Mouse (Mus musculus): Measurements from ENCODE around the gene Ccl24. TPM values are rescaled to one million over a fixed set of nuclear protein-coding genes. Genes with fewer than 3 reads are reported as not detected.

The Ccl24 gene
- polyA plus RNA-seq, 1 experiment = not detected

DNA sequence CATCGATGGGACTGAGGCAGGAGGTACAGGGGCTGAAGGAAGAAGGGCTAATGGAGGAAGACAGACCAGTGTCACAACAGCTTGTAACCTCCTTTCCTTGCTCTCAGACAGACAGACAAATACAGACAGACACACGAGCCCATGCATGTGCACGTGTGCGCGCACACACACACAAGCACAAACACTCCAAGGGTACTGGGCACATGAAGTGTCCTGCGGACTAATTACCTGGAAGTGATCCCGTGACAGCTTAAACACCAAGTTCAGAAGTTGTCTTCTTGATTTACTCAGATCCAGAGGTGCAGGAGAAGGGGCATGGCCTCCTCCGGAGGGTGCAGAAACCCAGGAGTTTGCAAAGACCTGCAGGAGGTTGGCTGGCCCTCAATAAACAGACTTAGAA lies 12.8 kb upstream of the Ccl24 start:
- Histone ChIP-seq H3K36me3 (ENCODE audit: control insufficient read depth, insufficient read depth) (no peaks in the 10 kb centered on the region), H3K4me2 (ENCODE audit: low read depth) (no peak overlapping the region), H3K79me2 (ENCODE audit: control insufficient read depth, insufficient read depth) (no peaks in the 10 kb centered on the region), H3K4me3 (no peak overlapping the region), H3K27me3 (ENCODE audit: control insufficient read depth, insufficient read depth, insufficient read length) (no peaks in the 10 kb centered on the region), H3ac (ENCODE audit: control insufficient read depth, insufficient read length) (no peak overlapping the region)
- TF ChIP-seq MAX (IDR thresholded peaks at IDR 0.05; ENCODE audit: low read depth) = no peak
- TF ChIP-seq TCF12 (IDR thresholded peaks at IDR 0.05; ENCODE audit: insufficient read depth, poor library complexity, severe bottlenecking) = no peak

DNA sequence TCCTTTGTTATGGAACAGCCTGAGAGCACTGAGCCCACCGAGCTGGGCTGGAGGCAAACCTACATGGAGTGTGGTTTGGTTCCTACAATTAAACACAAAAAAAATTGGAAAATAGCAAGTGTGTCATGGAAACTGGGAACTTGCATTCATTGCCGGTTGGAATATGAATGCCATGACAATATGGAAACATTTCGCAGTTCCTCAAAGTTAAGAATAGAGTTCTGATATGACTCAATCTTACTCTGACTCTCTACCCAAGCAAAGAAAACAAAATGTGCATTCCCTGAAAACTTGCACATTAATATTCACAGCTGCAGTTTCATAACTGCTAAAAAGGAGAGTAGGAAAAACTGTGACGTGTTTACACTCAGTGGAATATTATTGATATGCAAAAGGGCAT lies 9.5 kb upstream of the Ccl24 start:
- Histone ChIP-seq H3K27me3 (ENCODE audit: control insufficient read depth, insufficient read depth, insufficient read length) (no peaks in the 10 kb centered on the region), H3K79me2 (ENCODE audit: control insufficient read depth, insufficient read depth) (no peaks in the 10 kb centered on the region), H3K4me3 (no peak overlapping the region), H3K4me2 (ENCODE audit: low read depth) (no peak overlapping the region), H3ac (ENCODE audit: control insufficient read depth, insufficient read length) (no peak overlapping the region), H3K36me3 (ENCODE audit: control insufficient read depth, insufficient read depth) (no peaks in the 10 kb centered on the region)
- TF ChIP-seq SRF (IDR thresholded peaks at IDR 0.05; ENCODE audit: control insufficient read depth, insufficient read length, low read depth) (no peak), POLR2AphosphoS2 (IDR thresholded peaks at IDR 0.05; ENCODE audit: insufficient read length, low read depth) (no peak), POLR2A (IDR thresholded peaks at IDR 0.05; ENCODE audit: insufficient read length, low read depth) (no peak), CEBPB (IDR thresholded peaks at IDR 0.05; ENCODE audit: insufficient read depth, poor library complexity, severe bottlenecking) (no peak), USF1 (IDR thresholded peaks at IDR 0.05; ENCODE audit: low read depth) (no peak), TCF3 (IDR thresholded peaks at IDR 0.05; ENCODE audit: insufficient read length, low read depth) (no peak), MYOG (IDR thresholded peaks at IDR 0.05; ENCODE audit: control insufficient read depth in 1 of 3, insufficient read depth in 1 of 3, insufficient read length in 2 of 3, low read depth in 2 of 3) (no peak), MYOD1 (IDR thresholded peaks at IDR 0.05; ENCODE audit: control insufficient read depth in 1 of 3, insufficient read length in 2 of 3, low read depth in 2 of 3) (no peak)

DNA sequence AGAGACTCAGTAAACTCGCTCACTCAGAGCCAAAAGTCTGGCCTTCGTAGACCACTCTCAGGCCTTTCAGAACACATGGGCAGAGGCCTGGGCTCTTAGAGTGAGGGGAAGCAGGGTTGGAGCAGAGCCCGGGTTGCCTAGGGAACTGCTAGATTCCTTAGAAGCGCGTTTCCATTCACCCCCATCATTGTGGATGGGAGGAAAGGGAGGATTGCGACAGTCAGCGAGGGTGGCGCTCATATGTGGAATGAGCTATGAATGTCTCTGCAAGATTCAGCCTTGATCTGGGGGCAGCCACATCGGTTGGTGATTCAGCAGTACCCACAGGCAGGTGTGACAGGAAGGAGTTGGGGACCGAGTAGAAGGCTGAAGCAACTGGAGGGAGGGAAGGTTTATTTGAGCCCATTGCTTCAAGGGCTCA lies 6.5 kb upstream of the Ccl24 start:
- TF ChIP-seq TCF3 (IDR thresholded peaks at IDR 0.05; ENCODE audit: insufficient read length, low read depth) (no peak), SRF (IDR thresholded peaks at IDR 0.05; ENCODE audit: control insufficient read depth, insufficient read length, low read depth) (no peak), CEBPB (IDR thresholded peaks at IDR 0.05; ENCODE audit: insufficient read depth, poor library complexity, severe bottlenecking) (no peak)
- H3K27me3 ChIP-seq (ENCODE audit: control insufficient read depth, insufficient read depth, insufficient read length) = peaks cover 3% of the 10 kb centered on the region
- H3K36me3 ChIP-seq (ENCODE audit: control insufficient read depth, insufficient read depth) = no peaks in the 10 kb centered on the region
- H3K4me2 ChIP-seq (ENCODE audit: low read depth) = no peak overlapping the region
- no peaks in the 10 kb centered on the region for H3K79me2 ChIP-seq (ENCODE audit: control insufficient read depth, insufficient read depth)
- no peak overlapping the region for H3K4me3 ChIP-seq
- no peak overlapping the region for H3ac ChIP-seq (ENCODE audit: control insufficient read depth, insufficient read length)

DNA sequence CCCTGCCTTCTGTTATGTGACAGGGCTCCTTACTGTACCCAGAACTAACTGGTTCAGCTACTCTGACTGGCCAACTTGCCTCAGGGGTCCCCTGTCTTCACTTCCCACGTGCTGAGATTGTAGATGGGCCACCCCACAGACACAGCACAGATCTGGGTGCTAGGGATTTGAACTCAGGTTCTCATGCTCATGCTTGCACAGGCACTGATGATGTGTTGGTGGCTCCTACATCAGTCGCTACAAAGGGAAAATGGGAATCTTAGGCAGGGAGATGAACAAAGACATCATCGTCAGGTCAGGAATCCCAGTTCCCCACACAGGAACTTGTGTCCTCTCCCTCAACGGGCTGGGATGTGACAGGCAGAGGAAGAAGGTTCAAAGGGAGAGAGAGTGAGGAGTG lies 3.2 kb upstream of the Ccl24 start:
- no peak overlapping the region for H3ac ChIP-seq (ENCODE audit: control insufficient read depth, insufficient read length)
- H3K79me2 ChIP-seq (ENCODE audit: control insufficient read depth, insufficient read depth) = no peaks in the 10 kb centered on the region
- no peaks in the 10 kb centered on the region for H3K36me3 ChIP-seq (ENCODE audit: control insufficient read depth, insufficient read depth)
- TF ChIP-seq USF1 (IDR thresholded peaks at IDR 0.05; ENCODE audit: low read depth) = no peak
- no peak for TF ChIP-seq CEBPB (IDR thresholded peaks at IDR 0.05; ENCODE audit: insufficient read depth, poor library complexity, severe bottlenecking)
- no peak for TF ChIP-seq POLR2A (IDR thresholded peaks at IDR 0.05; ENCODE audit: insufficient read length, low read depth)
- TF ChIP-seq POLR2AphosphoS2 (IDR thresholded peaks at IDR 0.05; ENCODE audit: insufficient read length, low read depth) = no peak
- no peak for TF ChIP-seq TCF12 (IDR thresholded peaks at IDR 0.05; ENCODE audit: insufficient read depth, poor library complexity, severe bottlenecking)
- no peak for TF ChIP-seq MYOG (IDR thresholded peaks at IDR 0.05; ENCODE audit: control insufficient read depth in 1 of 3, insufficient read depth in 1 of 3, insufficient read length in 2 of 3, low read depth in 2 of 3)
- TF ChIP-seq E2F4 (IDR thresholded peaks at IDR 0.05; ENCODE audit: insufficient read depth) = no peak
- no peak for TF ChIP-seq MAX (IDR thresholded peaks at IDR 0.05; ENCODE audit: low read depth)
- no peak for TF ChIP-seq TCF3 (IDR thresholded peaks at IDR 0.05; ENCODE audit: insufficient read length, low read depth)
- H3K27me3 ChIP-seq (ENCODE audit: control insufficient read depth, insufficient read depth, insufficient read length) = peaks cover 3% of the 10 kb centered on the region
- no peak overlapping the region for H3K4me2 ChIP-seq (ENCODE audit: low read depth)
- no peak overlapping the region for H3K4me3 ChIP-seq

DNA sequence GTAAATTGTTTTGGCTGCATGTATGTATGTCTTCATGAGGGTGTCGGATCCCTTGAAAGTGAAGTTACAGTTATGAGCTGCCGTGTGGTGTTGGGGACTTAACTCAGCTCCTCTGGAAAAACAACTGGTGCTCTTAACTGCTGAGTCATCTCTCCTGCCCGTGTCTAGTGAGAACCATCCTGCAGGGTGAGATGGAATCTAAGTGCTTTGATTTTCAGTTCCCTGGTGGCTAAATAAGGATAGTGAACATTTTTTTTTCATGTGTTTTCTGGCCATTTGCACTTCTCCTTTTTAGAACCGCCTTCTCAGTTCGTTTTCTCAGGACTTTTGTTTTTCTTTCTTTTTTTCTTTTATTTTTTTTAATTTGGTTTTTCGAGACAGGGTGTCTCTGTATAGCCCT lies 4.2 kb downstream of the Ccl24 start:
- TF ChIP-seq E2F4 (IDR thresholded peaks at IDR 0.05; ENCODE audit: insufficient read depth) = no peak
- TF ChIP-seq POLR2AphosphoS2 (IDR thresholded peaks at IDR 0.05; ENCODE audit: insufficient read length, low read depth) = no peak
- TF ChIP-seq POLR2A (IDR thresholded peaks at IDR 0.05; ENCODE audit: insufficient read length, low read depth) = no peak
- TF ChIP-seq SRF (IDR thresholded peaks at IDR 0.05; ENCODE audit: control insufficient read depth, insufficient read length, low read depth) = no peak
- Histone ChIP-seq H3K4me2 (ENCODE audit: low read depth) (no peak overlapping the region), H3K79me2 (ENCODE audit: control insufficient read depth, insufficient read depth) (no peaks in the 10 kb centered on the region), H3ac (ENCODE audit: control insufficient read depth, insufficient read length) (no peak overlapping the region), H3K27me3 (ENCODE audit: control insufficient read depth, insufficient read depth, insufficient read length) (no peaks in the 10 kb centered on the region), H3K36me3 (ENCODE audit: control insufficient read depth, insufficient read depth) (no peaks in the 10 kb centered on the region), H3K4me3 (no peak overlapping the region)

DNA sequence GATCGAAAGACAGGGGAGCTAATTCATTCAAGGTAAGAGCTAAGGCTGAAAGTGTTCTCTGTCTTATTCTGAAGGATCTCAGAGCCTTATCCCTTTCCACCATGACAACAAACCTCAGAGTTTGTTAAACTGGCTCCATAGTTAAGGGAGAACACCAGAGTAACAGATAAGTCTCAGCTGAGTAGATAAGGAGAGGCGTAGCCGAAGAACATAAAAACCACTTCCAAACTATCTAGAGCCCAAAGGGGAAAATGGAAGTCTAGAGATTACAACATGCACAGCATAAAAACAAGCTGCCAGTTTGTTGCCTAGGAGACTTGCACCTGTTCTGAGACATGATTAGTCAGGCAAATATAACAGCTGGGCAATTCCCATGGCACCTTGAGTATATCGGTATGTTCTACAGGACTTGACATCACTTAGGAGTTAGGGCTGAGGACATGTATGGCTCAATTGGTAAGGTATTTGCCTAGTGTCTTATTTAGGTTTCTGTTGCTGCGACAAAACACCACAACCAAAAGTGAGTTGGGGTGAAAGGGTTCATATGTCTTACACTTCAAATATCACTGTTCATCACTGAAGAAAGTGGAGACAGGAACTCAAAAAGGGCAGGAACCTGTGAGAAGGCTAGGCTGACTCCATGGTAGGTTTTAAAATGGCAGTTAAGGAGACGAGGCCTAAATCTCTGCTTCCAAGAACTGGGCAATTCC lies 5.1 kb downstream of the Ccl24 start:
- no peak overlapping the region for H3ac ChIP-seq (ENCODE audit: control insufficient read depth, insufficient read length)
- no peak overlapping the region for H3K4me3 ChIP-seq
- no peaks in the 10 kb centered on the region for H3K36me3 ChIP-seq (ENCODE audit: control insufficient read depth, insufficient read depth)
- H3K79me2 ChIP-seq (ENCODE audit: control insufficient read depth, insufficient read depth) = no peaks in the 10 kb centered on the region
- H3K27me3 ChIP-seq (ENCODE audit: control insufficient read depth, insufficient read depth, insufficient read length) = no peaks in the 10 kb centered on the region
- TF ChIP-seq TCF3 (IDR thresholded peaks at IDR 0.05; ENCODE audit: insufficient read length, low read depth) (no peak), SRF (IDR thresholded peaks at IDR 0.05; ENCODE audit: control insufficient read depth, insufficient read length, low read depth) (no peak), TCF12 (IDR thresholded peaks at IDR 0.05; ENCODE audit: insufficient read depth, poor library complexity, severe bottlenecking) (no peak), MYOG (IDR thresholded peaks at IDR 0.05; ENCODE audit: control insufficient read depth in 1 of 3, insufficient read depth in 1 of 3, insufficient read length in 2 of 3, low read depth in 2 of 3) (no peak), E2F4 (IDR thresholded peaks at IDR 0.05; ENCODE audit: insufficient read depth) (no peak), USF1 (IDR thresholded peaks at IDR 0.05; ENCODE audit: low read depth) (no peak), MYOD1 (IDR thresholded peaks at IDR 0.05; ENCODE audit: control insufficient read depth in 1 of 3, insufficient read length in 2 of 3, low read depth in 2 of 3) (peak in 2 of 3 experiments; percentile 65 to 71), CEBPB (IDR thresholded peaks at IDR 0.05; ENCODE audit: insufficient read depth, poor library complexity, severe bottlenecking) (no peak)
- H3K4me2 ChIP-seq (ENCODE audit: low read depth) = no peak overlapping the region

Data from myocyte (in vitro differentiated cells).